Mouse (Mus musculus) kidney, adult 2 months (tissue): ENCODE measurements around the gene Cngb1.

ENCODE experiments used
- CTCF ChIP-seq: fragments of 200-500 bp; conservative IDR thresholded peaks from 2 replicates; pipeline ENCODE4 v1.5.1; 2011; ENCODE audit warnings: low read depth, mild to moderate bottlenecking, control low read depth, low read length, moderate library complexity, mixed read lengths; ENCODE audit not compliant: insufficient read depth, insufficient read length
- POLR2A ChIP-seq: fragments of 200-500 bp; IDR thresholded peaks from one replicate; pipeline ENCODE4 v1.6.1; 2011; ENCODE audit warnings: low read depth, low read length, control low read depth

- TF ChIP-seq CTCF (no peak), POLR2A (no peak)
Observed at GRCm38 (mm10) chr8:95281493-95281892, 24.9 kb downstream of the Cngb1 start.
